Mouse (Mus musculus): Measurements from ENCODE around the gene Immp2l. TPM values are rescaled to one million over a fixed set of nuclear protein-coding genes. Genes with fewer than 3 reads are reported as not detected.
A peak's percentile ranks its signal among the peaks of the same experiment; 100 is the strongest.

The Immp2l gene
- polyA plus RNA-seq, 2 experiments, result 4.3 to 11.2 TPM

- Histone ChIP-seq H3K9ac (replicated peaks) (no peak overlapping the region), H3K4me1 (replicated peaks; ENCODE audit: control insufficient read depth in 2 of 2, insufficient read depth in 2 of 2, low read length in 1 of 2) (peaks cover 7 to 12% of the 10 kb centered on the region in 2 experiments), H3K27ac (peak overlapping the region; percentile 23), H3K9me3 (ENCODE audit: control insufficient read depth, low read length) (no peaks in the 10 kb centered on the region), H3K4me3 (ENCODE audit: insufficient read depth in 1 of 2, low read depth in 2 of 2, low read length in 2 of 2) (no peak overlapping the region), H3K4me2 (ENCODE audit: low read depth) (peak overlapping the region; percentile 49), H3K36me3 (replicated peaks; ENCODE audit: control insufficient read depth, insufficient read depth, low read depth) (no peaks in the 10 kb centered on the region), H3K27me3 (ENCODE audit: control insufficient read depth, insufficient read depth, low read length) (no peaks in the 10 kb centered on the region)
- TF ChIP-seq CTCF (IDR thresholded peaks at IDR 0.05; ENCODE audit: low read depth), result no peak
- TF ChIP-seq EP300 (IDR thresholded peaks at IDR 0.05; ENCODE audit: low read depth), result peak; percentile 67
- ATAC-seq (ENCODE audit: insufficient read depth), result peak; percentile 88
- DNase-seq (ENCODE audit: low read depth in 3 of 3, low spot score in 3 of 3), result peak in 1 of 3 experiments; percentile 36
- WGBS (ENCODE audit: insufficient replicate concordance), result 27% methylated on average over 3 of the region's 3 CpGs
Measured at GRCm38 (mm10) chr12:41250123-41250522, 226.2 kb downstream of the Immp2l start.

GRCm38 (mm10) chr12:41257905-41258304 is 234.0 kb downstream of the Immp2l start:
- Histone ChIP-seq H3K4me3 (ENCODE audit: insufficient read depth in 1 of 2, low read depth in 2 of 2, low read length in 2 of 2) (no peak overlapping the region), H3K4me2 (ENCODE audit: low read depth) (no peak overlapping the region), H3K9me3 (ENCODE audit: control insufficient read depth, low read length) (no peaks in the 10 kb centered on the region), H3K27me3 (ENCODE audit: control insufficient read depth, insufficient read depth, low read length) (no peaks in the 10 kb centered on the region), H3K27ac (no peak overlapping the region), H3K36me3 (replicated peaks; ENCODE audit: control insufficient read depth, insufficient read depth, low read depth) (no peaks in the 10 kb centered on the region), H3K9ac (replicated peaks) (no peak overlapping the region), H3K4me1 (replicated peaks; ENCODE audit: control insufficient read depth in 2 of 2, insufficient read depth in 2 of 2, low read length in 1 of 2) (peaks cover 0 to 2% of the 10 kb centered on the region in 2 experiments; a peak in 1 of 4 replicates)
- DNase-seq (ENCODE audit: low read depth in 3 of 3, low spot score in 3 of 3) (no peak), ATAC-seq (ENCODE audit: insufficient read depth) (no peak)
- WGBS (ENCODE audit: insufficient replicate concordance), result 54% methylated on average over 2 of the region's 2 CpGs
- TF ChIP-seq CTCF (IDR thresholded peaks at IDR 0.05; ENCODE audit: low read depth) (no peak), EP300 (IDR thresholded peaks at IDR 0.05; ENCODE audit: low read depth) (no peak)

GRCm38 (mm10) chr12:41259608-41260007 is 235.7 kb downstream of the Immp2l start:
- WGBS (ENCODE audit: insufficient replicate concordance), result 50% methylated on average over 2 of the region's 2 CpGs
- Histone ChIP-seq H3K4me3 (ENCODE audit: insufficient read depth in 1 of 2, low read depth in 2 of 2, low read length in 2 of 2) (no peak overlapping the region), H3K27ac (no peak overlapping the region), H3K4me2 (ENCODE audit: low read depth) (no peak overlapping the region), H3K9me3 (ENCODE audit: control insufficient read depth, low read length) (no peaks in the 10 kb centered on the region), H3K36me3 (replicated peaks; ENCODE audit: control insufficient read depth, insufficient read depth, low read depth) (no peaks in the 10 kb centered on the region), H3K27me3 (ENCODE audit: control insufficient read depth, insufficient read depth, low read length) (no peaks in the 10 kb centered on the region), H3K9ac (replicated peaks) (no peak overlapping the region), H3K4me1 (replicated peaks; ENCODE audit: control insufficient read depth in 2 of 2, insufficient read depth in 2 of 2, low read length in 1 of 2) (peaks cover 0 to 2% of the 10 kb centered on the region in 2 experiments; a peak in 1 of 4 replicates)
- DNase-seq (ENCODE audit: low read depth in 3 of 3, low spot score in 3 of 3) (no peak), ATAC-seq (ENCODE audit: insufficient read depth) (no peak)
- TF ChIP-seq EP300 (IDR thresholded peaks at IDR 0.05; ENCODE audit: low read depth), result no peak
- no peak for TF ChIP-seq CTCF (IDR thresholded peaks at IDR 0.05; ENCODE audit: low read depth)

GRCm38 (mm10) chr12:41274136-41274535 is 250.2 kb downstream of the Immp2l start:
- peak; percentile 39; the same call in 1 of the 2 replicates for ATAC-seq (ENCODE audit: insufficient read depth)

GRCm38 (mm10) chr12:41275361-41275760 is 251.5 kb downstream of the Immp2l start:
- no peak for TF ChIP-seq CTCF (IDR thresholded peaks at IDR 0.05; ENCODE audit: low read depth)
- no peak for TF ChIP-seq EP300 (IDR thresholded peaks at IDR 0.05; ENCODE audit: low read depth)
- DNase-seq (ENCODE audit: low read depth in 3 of 3, low spot score in 3 of 3), result no peak
- H3K4me1 ChIP-seq (replicated peaks; ENCODE audit: control insufficient read depth in 2 of 2, insufficient read depth in 2 of 2, low read length in 1 of 2), result no peaks in the 10 kb centered on the region
- H3K27ac ChIP-seq, result no peak overlapping the region
- H3K27me3 ChIP-seq (ENCODE audit: control insufficient read depth, insufficient read depth, low read length), result no peaks in the 10 kb centered on the region
- H3K9ac ChIP-seq (replicated peaks), result no peak overlapping the region
- H3K4me3 ChIP-seq (ENCODE audit: insufficient read depth in 1 of 2, low read depth in 2 of 2, low read length in 2 of 2), result no peak overlapping the region
- no peaks in the 10 kb centered on the region for H3K9me3 ChIP-seq (ENCODE audit: control insufficient read depth, low read length)
- H3K36me3 ChIP-seq (replicated peaks; ENCODE audit: control insufficient read depth, insufficient read depth, low read depth), result no peaks in the 10 kb centered on the region
- WGBS (ENCODE audit: insufficient replicate concordance), result 62% methylated on average over 3 of the region's 3 CpGs
- no peak for ATAC-seq (ENCODE audit: insufficient read depth)
- H3K4me2 ChIP-seq (ENCODE audit: low read depth), result no peak overlapping the region

More at GRCm38 (mm10) chr12:41274136-41274535, 250.2 kb downstream of the Immp2l start:
- no peak overlapping the region for H3K9ac ChIP-seq (replicated peaks)
- no peak for TF ChIP-seq EP300 (IDR thresholded peaks at IDR 0.05; ENCODE audit: low read depth)
- no peak for TF ChIP-seq CTCF (IDR thresholded peaks at IDR 0.05; ENCODE audit: low read depth)
- H3K4me1 ChIP-seq (replicated peaks; ENCODE audit: control insufficient read depth in 2 of 2, insufficient read depth in 2 of 2, low read length in 1 of 2), result no peaks in the 10 kb centered on the region
- no peak for DNase-seq (ENCODE audit: low read depth in 3 of 3, low spot score in 3 of 3)
- no peak overlapping the region for H3K4me2 ChIP-seq (ENCODE audit: low read depth)
- H3K4me3 ChIP-seq (ENCODE audit: insufficient read depth in 1 of 2, low read depth in 2 of 2, low read length in 2 of 2), result no peak overlapping the region
- no peaks in the 10 kb centered on the region for H3K27me3 ChIP-seq (ENCODE audit: control insufficient read depth, insufficient read depth, low read length)
- WGBS (ENCODE audit: insufficient replicate concordance), result 61% methylated on average over 8 of the region's 8 CpGs
- H3K36me3 ChIP-seq (replicated peaks; ENCODE audit: control insufficient read depth, insufficient read depth, low read depth), result no peaks in the 10 kb centered on the region
- H3K27ac ChIP-seq, result no peak overlapping the region
- no peaks in the 10 kb centered on the region for H3K9me3 ChIP-seq (ENCODE audit: control insufficient read depth, low read length)

All from liver, embryonic 14.5 days (tissue).